Mouse (Mus musculus): Measurements from ENCODE around the gene Sufu.

GRCm38 (mm10) chr19:46533525-46533924, 136.8 kb downstream of the Sufu start:
- TF ChIP-seq JUND (IDR thresholded peaks at IDR 0.05; ENCODE audit: low read depth, low read length) = no peak
- TF ChIP-seq POLR2A (IDR thresholded peaks at IDR 0.05; ENCODE audit: control insufficient read depth in 1 of 2, insufficient read depth in 1 of 2, low read depth in 1 of 2, low read length in 2 of 2, poor library complexity in 1 of 2) = no peak
- no peak for TF ChIP-seq TCF12 (IDR thresholded peaks at IDR 0.05; ENCODE audit: low read depth, low read length)
- no peak for TF ChIP-seq GATA1 (IDR thresholded peaks at IDR 0.05; ENCODE audit: low read depth, low read length)
- TF ChIP-seq CHD1 (IDR thresholded peaks at IDR 0.05; ENCODE audit: low read depth, low read length) = no peak
- no peak for TF ChIP-seq MAFK (IDR thresholded peaks at IDR 0.05; ENCODE audit: borderline replicate concordance, low read depth, low read length)
- TF ChIP-seq UBTF (IDR thresholded peaks at IDR 0.05; ENCODE audit: borderline replicate concordance, insufficient read depth, low read depth, low read length) = no peak
- no peak for TF ChIP-seq MAX (IDR thresholded peaks at IDR 0.05; ENCODE audit: low read length)
- no peak for TF ChIP-seq CTCF (IDR thresholded peaks at IDR 0.05 in 2 of 3, conservative IDR thresholded peaks at IDR 0.05 in 1 of 3; ENCODE audit: control insufficient read depth in 1 of 3, insufficient read depth in 1 of 3, low read depth in 2 of 3, low read length in 3 of 3, poor library complexity in 1 of 3, severe bottlenecking in 1 of 3)
- no peak for TF ChIP-seq USF2 (IDR thresholded peaks at IDR 0.05; ENCODE audit: borderline replicate concordance in 1 of 2, insufficient read depth in 1 of 2, low read depth in 1 of 2, low read length in 2 of 2)
- no peak for TF ChIP-seq CHD2 (IDR thresholded peaks at IDR 0.05; ENCODE audit: low read length)
- TF ChIP-seq E2F4 (IDR thresholded peaks at IDR 0.05; ENCODE audit: borderline replicate concordance, low read depth, low read length) = no peak
